Mouse (Mus musculus) brown adipose tissue, adult 24 weeks (tissue): ENCODE measurements at regions not wholly inside any gene's neighbourhood (a gene's known extent, or its start where the extent isn't known, plus 50 kb on each side); places are given as distances from the start of the nearest gene placed in this dataset.

ENCODE experiments used
- H3K27ac ChIP-seq: fragments of 200-500 bp; replicated peaks from 2 replicates; pipeline ENCODE4 v1.5.1; 2012; ENCODE audit warnings: low read depth, mild to moderate bottlenecking, low read length
- H3K4me1 ChIP-seq: fragments of 200-500 bp; 2 replicates; pipeline ENCODE4 v1.6.1; 2012; ENCODE audit warnings: low read length, mixed read lengths; ENCODE audit not compliant: control insufficient read depth, insufficient read depth, insufficient read length
- H3K4me3 ChIP-seq: fragments of 200-500 bp; 2 replicates; pipeline ENCODE4 v1.5.1; 2012; ENCODE audit warnings: low read depth, mild to moderate bottlenecking, low read length, moderate library complexity; ENCODE audit not compliant: insufficient read depth

GRCm38 (mm10) chr13:28823311-28823880, 130.1 kb downstream of the Sox4 start:
- Histone ChIP-seq H3K4me3 (no peak overlapping the region), H3K4me1 (no peaks in the 10 kb centered on the region), H3K27ac (no peak overlapping the region)

DNA sequence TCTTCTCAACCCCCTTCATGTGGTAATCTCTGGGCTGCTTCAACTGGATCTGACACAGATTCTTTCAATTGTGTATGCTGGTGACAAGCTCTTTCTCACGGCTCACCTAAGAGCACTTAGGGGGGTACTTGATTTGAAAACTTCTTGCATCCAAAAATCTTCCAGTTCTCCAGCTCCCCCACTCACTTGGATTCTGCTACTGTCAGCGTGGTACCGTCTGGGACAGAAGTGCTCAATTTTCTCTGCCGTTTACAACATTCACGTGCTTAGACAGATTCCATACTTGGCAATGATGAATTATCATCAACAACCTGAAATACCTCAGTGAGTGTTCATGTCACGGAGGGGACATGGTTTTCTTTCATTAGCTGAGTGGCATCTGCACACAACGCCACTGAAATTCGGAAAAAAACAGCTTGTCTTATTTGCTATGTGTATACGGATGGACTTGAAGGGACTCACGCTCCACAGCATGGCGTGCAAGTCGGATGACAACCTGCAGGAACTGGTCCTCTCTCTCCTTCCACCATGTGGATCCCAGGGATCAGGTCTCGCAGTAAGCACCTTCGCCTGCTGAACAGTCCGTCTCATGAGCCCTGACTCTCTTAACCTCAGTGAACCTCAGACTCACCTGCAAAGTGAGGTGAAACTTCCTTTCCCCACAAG, 132.5 kb downstream of the Sox4 start:
- Histone ChIP-seq H3K4me3 (no peak overlapping the region), H3K27ac (no peak overlapping the region), H3K4me1 (no peaks in the 10 kb centered on the region)

- H3K4me1 ChIP-seq = no peaks in the 10 kb centered on the region; the same call in none of the 2 replicates
- H3K27ac ChIP-seq = no peak overlapping the region
- H3K4me3 ChIP-seq = no peak overlapping the region
Observed at GRCm38 (mm10) chr13:28814127-28814526, 139.4 kb downstream of the Sox4 start.

DNA sequence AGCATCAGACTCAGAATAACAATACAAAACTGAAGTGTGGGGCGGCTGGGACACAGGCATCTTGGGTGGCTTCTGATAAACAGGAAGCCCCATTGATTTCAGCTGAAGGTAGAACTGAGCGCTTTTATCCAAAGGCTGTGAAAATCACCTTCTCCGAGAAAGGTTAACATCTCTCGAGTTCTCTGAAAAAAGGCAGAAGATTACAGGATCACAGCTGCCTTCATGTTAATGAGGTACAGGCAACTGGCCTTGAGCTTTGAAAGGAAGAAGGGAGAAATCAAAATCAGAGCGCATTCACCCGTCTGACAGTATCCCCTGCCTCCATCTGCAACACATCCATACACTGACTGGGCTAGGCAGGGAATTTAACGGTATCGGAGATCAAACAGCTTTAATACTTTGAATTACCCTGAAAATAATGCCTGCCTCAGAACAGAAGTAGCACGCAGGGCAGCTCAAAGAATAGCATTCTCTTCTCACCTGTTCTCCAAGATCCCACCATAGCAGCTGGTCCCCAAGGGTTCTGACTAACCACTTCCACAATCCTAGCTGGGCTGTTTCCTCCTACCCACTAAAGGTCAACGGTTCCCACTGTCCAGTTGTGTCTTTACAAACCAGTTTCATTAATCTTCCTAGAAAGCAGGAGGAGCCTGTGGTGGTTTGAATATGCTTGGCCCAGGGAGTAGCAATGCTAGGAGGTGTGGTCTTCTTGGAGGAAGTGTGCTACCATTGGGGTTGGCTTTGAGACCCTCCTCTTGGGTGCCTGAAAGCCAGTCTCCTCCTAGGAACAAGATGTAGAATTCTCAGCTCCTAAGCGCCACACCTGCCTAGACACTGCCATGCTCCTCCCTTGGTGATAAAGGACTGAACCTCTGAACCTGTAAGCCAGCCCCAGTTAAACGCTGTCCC, 141.6 kb downstream of the Sox4 start:
- no peak overlapping the region for H3K4me3 ChIP-seq
- no peaks in the 10 kb centered on the region; the same call in none of the 2 replicates for H3K4me1 ChIP-seq
- H3K27ac ChIP-seq = no peak overlapping the region

- no peak overlapping the region for H3K4me3 ChIP-seq
- H3K4me1 ChIP-seq = no peaks in the 10 kb centered on the region; the same call in none of the 2 replicates
- no peak overlapping the region for H3K27ac ChIP-seq
Observed at GRCm38 (mm10) chr13:28811081-28811439, 142.5 kb downstream of the Sox4 start.

GRCm38 (mm10) chr13:28810326-28811080, 143.0 kb downstream of the Sox4 start:
- H3K27ac ChIP-seq = no peak overlapping the region
- H3K4me1 ChIP-seq = no peaks in the 10 kb centered on the region; the same call in none of the 2 replicates
- no peak overlapping the region for H3K4me3 ChIP-seq

DNA sequence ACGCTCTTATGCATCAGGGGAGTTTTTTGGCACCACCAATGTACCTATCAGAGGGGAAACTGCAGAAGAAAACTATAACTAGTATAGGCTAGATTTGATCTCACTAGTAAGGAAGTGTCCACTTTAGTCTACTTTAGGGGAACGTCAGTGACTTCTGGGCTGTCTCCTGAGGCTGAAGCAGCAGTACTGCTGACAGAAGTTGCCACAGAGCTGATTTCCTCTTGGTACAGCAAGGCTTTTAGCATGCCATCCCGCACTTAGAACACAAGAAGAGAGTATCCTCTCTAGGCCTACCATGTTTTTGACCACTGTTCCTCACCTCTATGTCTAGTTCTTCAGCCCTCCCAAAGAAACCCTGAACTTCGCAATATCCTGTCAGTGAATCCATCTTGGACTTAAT, 148.2 kb downstream of the Sox4 start:
- Histone ChIP-seq H3K4me1 (no peaks in the 10 kb centered on the region), H3K4me3 (no peak overlapping the region), H3K27ac (no peak overlapping the region)

DNA sequence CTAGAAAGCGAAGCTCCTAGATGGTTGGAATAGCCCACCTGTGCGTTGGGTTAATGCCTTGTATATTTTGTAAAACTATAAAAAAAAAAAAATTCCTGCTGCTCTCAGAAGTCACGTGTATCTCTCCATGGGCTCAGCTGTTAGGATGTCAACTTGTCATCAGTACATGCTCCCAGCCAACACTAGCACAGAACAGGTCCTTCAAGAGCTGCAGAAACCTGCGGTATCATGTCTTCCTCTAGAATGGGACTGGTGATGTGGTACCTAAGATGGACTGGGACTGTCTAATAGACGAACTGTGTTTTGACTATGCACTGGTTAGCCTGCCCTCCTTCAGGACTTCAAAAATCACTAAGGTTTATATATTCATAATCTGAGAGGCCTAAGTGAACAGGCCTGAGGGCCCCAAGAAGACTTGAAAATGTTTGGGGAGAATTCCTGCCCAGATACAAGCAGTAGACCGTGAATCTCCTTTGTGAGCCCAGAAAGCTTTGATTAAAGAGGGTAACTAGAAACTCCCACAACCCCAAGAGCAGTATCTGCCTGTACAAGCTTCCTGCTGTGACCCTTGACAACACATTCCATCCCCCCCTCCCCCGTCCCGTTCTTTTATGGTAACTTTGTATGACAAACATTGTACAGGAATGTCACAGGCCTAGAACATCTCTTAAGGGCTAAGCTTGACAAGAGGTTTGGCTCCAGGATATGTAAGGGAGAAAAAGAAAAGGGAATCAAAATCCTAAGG, 152.1 kb downstream of the Sox4 start:
- no peak overlapping the region for H3K4me3 ChIP-seq
- no peak overlapping the region for H3K27ac ChIP-seq
- H3K4me1 ChIP-seq = no peaks in the 10 kb centered on the region

DNA sequence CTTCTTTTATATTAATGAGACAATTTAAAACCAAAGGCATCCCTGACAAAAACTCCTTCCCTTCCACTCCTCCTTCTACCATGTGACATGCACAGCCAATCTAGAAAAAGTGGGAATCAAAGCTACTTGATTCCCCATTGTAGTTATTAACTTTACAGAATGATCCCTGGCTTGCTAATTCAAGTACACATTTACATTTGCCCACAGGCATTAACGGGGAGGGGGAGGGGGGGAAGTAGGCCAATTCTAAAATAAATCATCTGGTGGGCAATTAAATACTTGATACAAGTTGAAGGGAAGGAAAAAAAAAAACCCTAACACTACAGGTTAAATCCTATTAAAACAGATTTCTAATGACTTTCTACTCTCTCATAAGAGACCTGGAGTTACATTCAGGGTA, 152.8 kb downstream of the Sox4 start:
- Histone ChIP-seq H3K4me1 (no peaks in the 10 kb centered on the region), H3K4me3 (no peak overlapping the region), H3K27ac (no peak overlapping the region)

DNA sequence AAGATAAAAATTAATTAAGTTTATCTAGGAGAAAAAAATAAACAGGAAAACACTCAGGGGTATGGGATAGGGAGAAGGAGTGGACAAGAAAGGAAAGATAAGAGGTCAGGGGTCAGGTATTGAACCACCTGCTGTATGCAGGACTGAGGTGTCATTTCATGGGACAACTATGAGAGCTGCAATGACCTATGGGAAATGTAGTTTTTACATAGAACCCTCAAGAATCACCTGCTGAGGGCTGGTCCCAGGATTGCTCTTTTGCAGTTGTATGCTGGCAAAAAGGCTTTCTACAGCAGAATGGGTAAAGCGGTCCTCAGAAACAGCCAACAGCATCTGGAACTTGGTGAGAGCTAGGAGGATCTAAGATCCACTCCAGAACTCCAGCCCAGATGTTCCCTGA, 154.0 kb downstream of the Sox4 start:
- no peak overlapping the region for H3K27ac ChIP-seq
- H3K4me1 ChIP-seq = no peaks in the 10 kb centered on the region
- H3K4me3 ChIP-seq = no peak overlapping the region

DNA sequence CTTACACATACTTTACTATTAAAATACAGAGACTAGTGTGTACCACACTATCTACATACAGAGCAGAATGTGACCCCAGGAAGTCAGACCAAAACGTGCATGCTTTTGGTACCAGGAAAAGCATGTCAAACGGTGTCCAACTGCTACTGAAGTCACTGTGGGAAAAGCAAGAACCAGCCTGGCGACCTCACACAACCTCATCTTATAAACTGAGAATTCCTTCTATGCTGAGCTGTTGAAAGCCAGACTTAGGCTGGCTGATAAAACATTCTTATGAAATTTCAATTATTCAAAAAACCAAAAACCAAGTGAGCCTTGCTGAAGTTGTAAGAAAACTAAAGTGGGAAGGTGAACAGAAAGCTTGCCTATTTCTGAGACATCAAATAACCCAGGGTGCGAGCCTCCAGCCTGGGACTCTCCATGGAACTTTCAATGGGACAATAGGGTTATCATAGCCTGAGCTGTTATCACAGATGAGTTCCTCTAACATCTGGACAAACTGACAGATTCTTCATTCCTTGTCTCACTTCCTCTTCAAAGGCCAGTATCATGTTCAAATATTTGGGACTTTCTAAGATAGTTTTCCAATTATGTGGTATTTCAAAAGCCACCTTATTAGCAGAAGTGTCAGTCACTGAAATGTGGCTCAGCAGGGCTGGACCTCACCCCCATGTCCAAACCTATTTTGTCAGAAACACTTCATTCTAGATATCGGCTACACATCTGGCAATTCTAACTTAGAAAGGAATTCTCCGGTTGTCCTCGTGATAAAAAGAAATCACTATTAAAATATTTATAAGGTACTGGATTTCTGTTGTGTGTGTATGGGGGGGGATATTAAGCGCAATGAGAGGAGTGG, 155.7 kb downstream of the Sox4 start:
- H3K4me3 ChIP-seq = no peak overlapping the region
- H3K27ac ChIP-seq = no peak overlapping the region
- no peaks in the 10 kb centered on the region for H3K4me1 ChIP-seq

- H3K4me3 ChIP-seq = no peak overlapping the region
- no peaks in the 10 kb centered on the region for H3K4me1 ChIP-seq
- no peak overlapping the region for H3K27ac ChIP-seq
Observed at GRCm38 (mm10) chr13:28795274-28795673, 158.2 kb downstream of the Sox4 start.

GRCm38 (mm10) chr13:28794547-28794946, 159.0 kb downstream of the Sox4 start:
- Histone ChIP-seq H3K27ac (no peak overlapping the region), H3K4me1 (no peaks in the 10 kb centered on the region), H3K4me3 (no peak overlapping the region)
